Mouse (Mus musculus) heart, embryonic 12.5 days (tissue): ENCODE data around the gene Col8a2. TPM values are rescaled to one million over a fixed set of nuclear protein-coding genes. Genes with fewer than 3 reads are reported as not detected.

Source experiments
- ATAC-seq: fragments of 200-750 bp; cut with Nextera tagmentation; 2 replicates; pipeline ENCODE4 v1.8.0; 2017; ENCODE audit warnings: moderate TSS enrichment, moderate library complexity; ENCODE audit not compliant: insufficient number of reproducible peaks, low FRiP score
- H3K27ac ChIP-seq: fragments of 300-500 bp; sonication (generic); 2 replicates; pipeline ENCODE4 v1.5.1; 2016; ENCODE audit warnings: mild to moderate bottlenecking, moderate library complexity; ENCODE audit not compliant: poor library complexity, severe bottlenecking
- H3K27me3 ChIP-seq: fragments of 300-500 bp; sonication (generic); replicated peaks from 2 replicates; pipeline ENCODE4 v1.6.1; 2016; ENCODE audit warnings: mild to moderate bottlenecking, moderate library complexity
- H3K36me3 ChIP-seq: fragments of 300-500 bp; sonication (generic); 2 replicates; pipeline ENCODE4 v1.6.1; 2016; ENCODE audit warnings: mild to moderate bottlenecking, moderate library complexity
- H3K4me1 ChIP-seq: fragments of 300-500 bp; sonication (generic); replicated peaks from 2 replicates; pipeline ENCODE4 v1.6.1; 2016; ENCODE audit warnings: mild to moderate bottlenecking
- H3K4me2 ChIP-seq: fragments of 300-500 bp; sonication (generic); 2 replicates; pipeline ENCODE4 v1.6.1; 2016; ENCODE audit warnings: mild to moderate bottlenecking, moderate library complexity
- H3K4me3 ChIP-seq: fragments of 300-500 bp; sonication (generic); 2 replicates; pipeline ENCODE4 v1.5.1; 2016; ENCODE audit warnings: mild to moderate bottlenecking
- H3K9ac ChIP-seq: fragments of 300-500 bp; sonication (generic); 2 replicates; pipeline ENCODE4 v1.6.1; 2016; ENCODE audit warnings: mild to moderate bottlenecking, moderate library complexity
- H3K9me3 ChIP-seq: fragments of 300-500 bp; sonication (generic); replicated peaks from 2 replicates; pipeline ENCODE4 v1.6.1; 2016; ENCODE audit warnings: mild to moderate bottlenecking, moderate library complexity
- WGBS: fragments of 180-500 bp; shearing (Covaris S2); methylation state at CpG from one replicate; pipeline ENCODE4 v1.1.7; 2016; 5-methylcytosine and 5-hydroxymethylcytosine counted together
- polyA plus RNA-seq: library from polyadenylated mRNA; unstranded; fragments of >200 nt; fragmentation: Nextera tagmentation; extraction: Ambion mirVana; gene quantifications from 2 replicates; pipeline ENCODE4 v1.2.1, GENCODE M21; 2016

Gene Col8a2
- polyA plus RNA-seq, 1 experiment from 2014 or later, result 4.9 TPM

DNA sequence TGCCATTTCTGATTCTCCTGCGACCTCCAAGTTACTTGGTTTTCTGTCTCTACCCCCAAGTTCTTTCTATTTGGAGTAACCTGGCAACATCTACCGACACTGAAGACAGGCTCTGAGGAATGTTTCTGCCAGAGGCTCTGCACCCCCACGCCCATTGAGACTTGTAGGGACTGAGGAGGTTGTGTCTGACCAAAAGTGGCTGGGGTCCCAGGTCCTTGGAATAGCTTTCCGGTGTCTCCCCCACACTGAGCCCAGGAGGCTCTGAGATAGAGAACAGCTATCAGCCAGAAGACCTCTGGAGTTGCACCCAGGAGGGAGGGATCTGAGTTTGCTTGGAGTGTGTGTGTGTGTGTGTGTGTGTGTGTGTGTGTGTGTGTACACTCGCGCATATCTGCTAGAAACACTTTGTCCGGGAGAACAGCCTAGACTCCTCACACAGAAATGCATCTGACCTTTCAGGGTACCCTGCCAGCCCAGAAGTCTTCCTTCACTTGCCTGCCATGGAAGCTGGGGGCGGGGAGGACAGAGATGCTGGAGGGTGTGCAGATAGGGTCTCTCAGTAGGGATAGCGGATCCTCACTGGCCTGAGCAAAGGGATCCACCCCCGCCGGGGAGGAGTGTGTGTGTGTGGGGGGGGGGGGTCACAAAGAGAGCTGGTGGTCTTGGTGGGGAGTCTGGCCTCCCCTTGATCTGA, 856 bp downstream of the Col8a2 start:
- Histone ChIP-seq H3K4me1 (peaks cover 24% of the 10 kb centered on the region), H3K4me2 (peak overlapping the region; percentile 72), H3K27me3 (peaks cover 83% of the 10 kb centered on the region), H3K4me3 (peak overlapping the region; percentile 45; the same call in 1 of the 2 replicates), H3K9me3 (peaks cover 6% of the 10 kb centered on the region), H3K36me3 (no peaks in the 10 kb centered on the region), H3K27ac (no peak overlapping the region), H3K9ac (no peak overlapping the region)
- ATAC-seq, result no peak
- WGBS, result 27% methylated on average over 11 of the region's 11 CpGs

DNA sequence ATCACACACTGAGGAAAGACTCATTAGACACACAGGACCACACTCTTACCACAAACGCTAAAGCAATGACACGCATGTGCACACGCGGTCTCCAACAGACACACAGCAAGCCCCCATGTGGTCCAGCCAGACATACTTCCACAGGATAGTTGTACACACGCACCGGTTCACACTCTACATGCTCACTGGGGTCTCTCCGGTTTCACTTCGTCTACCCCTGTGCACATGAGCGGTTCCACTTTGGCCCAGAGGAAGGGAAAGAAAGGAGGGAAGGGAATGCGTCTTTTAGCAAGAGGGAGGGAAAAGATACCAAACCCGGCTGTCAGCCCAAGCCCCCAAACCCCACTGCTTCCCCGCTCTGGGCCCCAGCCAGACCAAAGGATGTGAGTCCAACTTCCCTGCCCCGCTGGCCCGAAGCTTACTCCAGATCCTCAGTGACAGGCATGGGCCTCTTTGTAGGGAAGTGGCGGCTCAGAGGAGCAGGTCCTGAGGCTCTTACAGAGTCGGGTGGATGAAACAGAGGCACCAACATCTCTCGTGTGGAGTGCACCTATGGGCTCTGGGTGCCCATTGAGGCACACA, 1.6 kb downstream of the Col8a2 start:
- Histone ChIP-seq H3K9ac (no peak overlapping the region), H3K4me3 (0 out of 2 replicates have a peak overlapping the region, but pooled peaks have one; percentile 8), H3K27me3 (peaks cover 80% of the 10 kb centered on the region), H3K9me3 (peaks cover 6% of the 10 kb centered on the region), H3K36me3 (no peaks in the 10 kb centered on the region), H3K27ac (no peak overlapping the region), H3K4me2 (peak overlapping the region; percentile 72), H3K4me1 (peaks cover 24% of the 10 kb centered on the region)
- ATAC-seq, result no peak
- WGBS, result 27% methylated on average over 17 of the region's 17 CpGs

DNA sequence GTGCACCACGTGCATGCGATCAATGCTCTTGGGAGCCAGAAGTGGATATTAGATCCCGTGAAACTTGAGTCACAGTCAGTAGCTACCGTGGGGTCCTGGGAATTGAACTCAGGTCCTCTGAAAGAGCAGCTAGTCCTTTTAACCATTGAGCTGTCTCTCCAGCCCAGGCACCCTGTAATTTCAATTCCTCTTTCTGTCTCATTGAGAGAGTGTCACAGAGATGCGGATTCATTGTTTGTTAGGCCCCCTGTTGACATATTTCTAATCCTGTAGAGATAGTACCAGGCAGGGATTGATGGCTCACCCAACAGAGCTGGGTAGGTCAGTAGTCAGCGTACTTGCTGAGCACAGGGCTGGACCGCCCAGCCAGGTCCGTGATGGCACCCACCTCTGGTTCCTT, 3.7 kb downstream of the Col8a2 start:
- H3K27me3 ChIP-seq, result peaks cover 69% of the 10 kb centered on the region
- 77% methylated on average over 8 of the region's 8 CpGs for WGBS
- H3K36me3 ChIP-seq, result no peaks in the 10 kb centered on the region
- H3K4me1 ChIP-seq, result peaks cover 24% of the 10 kb centered on the region
- no peak for ATAC-seq
- H3K9ac ChIP-seq, result no peak overlapping the region
- no peak overlapping the region for H3K4me3 ChIP-seq
- H3K27ac ChIP-seq, result no peak overlapping the region
- H3K9me3 ChIP-seq, result peaks cover 6% of the 10 kb centered on the region
- H3K4me2 ChIP-seq, result no peak overlapping the region

DNA sequence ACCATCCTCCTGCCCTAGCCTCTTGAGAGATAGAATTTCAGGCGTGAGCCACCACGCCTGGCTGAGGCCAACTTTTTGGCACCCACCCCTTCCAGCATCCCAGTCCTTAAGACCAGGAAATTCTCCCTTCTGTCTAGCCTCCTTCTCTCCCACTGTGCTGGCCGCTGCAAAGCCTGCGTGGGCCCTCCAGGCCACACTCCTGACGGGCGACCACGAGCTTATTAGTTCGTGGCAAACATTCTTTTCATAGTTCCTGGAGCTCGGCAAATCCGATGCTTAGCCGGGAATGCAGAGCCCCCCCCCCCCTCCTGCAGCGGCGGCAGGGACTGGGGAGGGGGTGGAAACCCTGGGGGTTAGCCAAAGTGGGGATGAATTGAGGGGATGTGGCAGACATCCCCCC, 4.6 kb downstream of the Col8a2 start:
- H3K4me3 ChIP-seq, result no peak overlapping the region

DNA sequence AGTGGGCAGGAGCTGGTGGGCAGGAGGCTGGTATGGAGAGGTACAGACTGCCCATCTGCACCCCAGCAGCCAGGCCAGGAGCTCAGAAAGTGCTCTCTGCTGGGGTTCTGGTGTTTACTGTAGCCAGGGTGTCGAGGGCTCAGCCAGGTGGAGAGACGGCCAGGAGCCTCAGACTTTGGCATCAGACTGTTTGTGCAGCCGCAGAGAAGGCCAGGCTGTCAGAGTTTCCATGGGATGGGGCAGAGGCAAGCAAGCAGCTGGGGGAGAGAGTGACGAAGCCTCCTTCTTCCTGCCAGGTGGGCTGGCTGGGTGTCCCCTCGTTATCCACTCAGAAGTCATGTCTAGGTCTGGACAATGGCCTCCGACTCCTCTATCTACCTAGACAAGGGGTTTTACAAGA, 8.6 kb downstream of the Col8a2 start:
- no peak for ATAC-seq
- Histone ChIP-seq H3K27ac (no peak overlapping the region), H3K9ac (no peak overlapping the region), H3K4me1 (peaks cover 19% of the 10 kb centered on the region), H3K27me3 (peaks cover 62% of the 10 kb centered on the region), H3K9me3 (no peaks in the 10 kb centered on the region), H3K36me3 (no peaks in the 10 kb centered on the region), H3K4me3 (no peak overlapping the region), H3K4me2 (no peak overlapping the region)
- WGBS, result 62% methylated on average over 6 of the region's 6 CpGs

More for the DNA sequence above, 4.6 kb downstream of the Col8a2 start:
- peaks cover 69% of the 10 kb centered on the region for H3K27me3 ChIP-seq
- no peaks in the 10 kb centered on the region for H3K36me3 ChIP-seq
- WGBS, result 24% methylated on average over 13 of the region's 13 CpGs
- H3K9me3 ChIP-seq, result no peaks in the 10 kb centered on the region
- 0 out of 2 replicates have a peak overlapping the region, but pooled peaks have one; percentile 13 for H3K9ac ChIP-seq
- no peak for ATAC-seq
- H3K4me1 ChIP-seq, result peaks cover 24% of the 10 kb centered on the region
- no peak overlapping the region for H3K4me2 ChIP-seq
- H3K27ac ChIP-seq, result no peak overlapping the region

DNA sequence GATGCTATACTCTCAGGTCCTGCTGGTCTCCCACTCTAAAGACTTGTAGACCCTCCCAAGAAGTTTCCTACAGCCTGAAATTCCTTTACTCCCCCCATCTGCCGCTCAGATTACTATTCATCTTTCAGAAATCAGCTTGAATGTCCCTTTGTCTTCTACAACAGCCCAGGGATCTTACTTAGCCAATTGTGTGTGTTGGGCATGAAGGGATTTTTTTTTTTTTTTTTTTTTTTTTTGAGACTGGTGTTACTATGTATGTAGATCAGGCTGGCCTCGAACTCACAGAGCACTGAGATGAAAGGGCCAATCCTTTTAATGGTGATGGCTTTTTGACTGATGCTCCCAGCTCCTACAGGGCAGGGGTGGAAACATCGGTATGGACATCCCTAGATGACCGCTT, 9.3 kb downstream of the Col8a2 start:
- 37% methylated on average over 4 of the region's 4 CpGs for WGBS
- Histone ChIP-seq H3K4me3 (no peak overlapping the region), H3K9ac (no peak overlapping the region), H3K27me3 (peaks cover 62% of the 10 kb centered on the region), H3K4me1 (peaks cover 24% of the 10 kb centered on the region), H3K4me2 (no peak overlapping the region; the same call in 1 of the 2 replicates), H3K9me3 (no peaks in the 10 kb centered on the region), H3K27ac (no peak overlapping the region), H3K36me3 (no peaks in the 10 kb centered on the region)
- ATAC-seq, result no peak

DNA sequence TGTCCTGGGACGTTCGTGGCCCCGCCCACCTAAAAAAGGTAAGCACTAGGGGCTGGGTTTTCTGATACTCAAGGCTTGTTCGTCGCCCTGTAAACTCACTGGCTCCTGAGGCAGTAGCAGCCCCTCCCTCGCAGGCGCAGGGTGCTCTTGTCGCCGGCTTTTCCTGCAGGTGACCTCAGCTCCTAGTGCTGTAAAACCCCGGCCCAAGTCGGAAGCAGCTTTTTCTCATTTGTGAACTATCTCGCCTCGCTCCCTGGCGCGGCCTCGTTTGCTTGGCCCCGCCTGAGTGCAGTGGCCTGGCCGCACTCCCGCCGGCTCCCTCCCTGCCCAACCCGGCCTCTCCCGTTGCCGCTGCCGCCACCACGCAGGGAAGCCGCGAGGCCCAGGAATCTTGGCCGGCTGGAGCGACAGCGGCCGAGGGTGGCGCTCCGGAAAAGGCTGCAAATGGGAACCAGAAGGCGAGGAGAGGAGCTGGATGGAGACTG, 10.1 kb downstream of the Col8a2 start:
- WGBS, result under 1% methylated on average over 34 of the region's 34 CpGs
- Histone ChIP-seq H3K9me3 (no peaks in the 10 kb centered on the region), H3K4me2 (peak overlapping the region; percentile 70), H3K4me1 (peaks cover 27% of the 10 kb centered on the region), H3K36me3 (no peaks in the 10 kb centered on the region), H3K27ac (no peak overlapping the region), H3K4me3 (peak overlapping the region; percentile 28), H3K27me3 (peaks cover 62% of the 10 kb centered on the region), H3K9ac (peak overlapping the region; percentile 63)
- ATAC-seq, result no peak

DNA sequence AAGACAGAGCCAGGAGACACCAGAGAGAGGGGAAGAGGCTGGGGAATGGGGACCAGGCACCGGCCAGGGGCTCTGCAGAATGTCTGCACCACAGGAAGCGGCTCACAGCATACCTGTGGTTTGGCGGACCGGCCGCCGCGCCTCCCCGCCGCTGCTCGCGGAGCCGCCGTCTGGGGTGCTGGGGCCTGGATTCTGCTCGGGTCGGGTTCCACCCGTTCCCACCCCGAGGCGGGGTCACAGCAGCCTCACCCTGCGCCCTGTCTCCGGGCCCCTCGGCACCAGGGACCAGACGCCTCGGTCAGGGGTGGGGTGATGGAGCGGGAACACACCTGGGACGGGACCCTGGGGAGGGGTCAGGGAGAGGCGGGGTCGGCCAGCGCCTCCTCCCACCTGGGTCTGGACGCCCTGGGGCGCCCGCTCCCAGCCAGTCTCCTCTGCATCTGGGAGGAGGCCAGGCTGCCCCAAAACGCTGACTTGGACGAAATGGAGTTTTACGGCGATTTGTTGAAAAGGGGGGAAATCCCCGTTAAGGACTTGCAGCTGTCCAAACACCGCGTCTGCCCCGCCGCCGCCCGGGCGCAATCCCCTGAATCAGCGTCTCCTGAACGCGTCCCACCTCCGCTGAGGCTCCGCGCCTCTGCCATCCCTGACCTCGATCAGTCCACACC, 14.5 kb downstream of the Col8a2 start:
- Histone ChIP-seq H3K4me1 (peaks cover 31% of the 10 kb centered on the region), H3K36me3 (no peaks in the 10 kb centered on the region), H3K4me2 (peak overlapping the region; percentile 66), H3K4me3 (peak overlapping the region; percentile 37), H3K9ac (peak overlapping the region; percentile 27; the same call in 1 of the 2 replicates), H3K27me3 (peaks cover 73% of the 10 kb centered on the region), H3K27ac (no peak overlapping the region), H3K9me3 (peaks cover 3% of the 10 kb centered on the region)
- no peak for ATAC-seq
- WGBS, result under 1% methylated on average over 46 of the region's 50 CpGs

DNA sequence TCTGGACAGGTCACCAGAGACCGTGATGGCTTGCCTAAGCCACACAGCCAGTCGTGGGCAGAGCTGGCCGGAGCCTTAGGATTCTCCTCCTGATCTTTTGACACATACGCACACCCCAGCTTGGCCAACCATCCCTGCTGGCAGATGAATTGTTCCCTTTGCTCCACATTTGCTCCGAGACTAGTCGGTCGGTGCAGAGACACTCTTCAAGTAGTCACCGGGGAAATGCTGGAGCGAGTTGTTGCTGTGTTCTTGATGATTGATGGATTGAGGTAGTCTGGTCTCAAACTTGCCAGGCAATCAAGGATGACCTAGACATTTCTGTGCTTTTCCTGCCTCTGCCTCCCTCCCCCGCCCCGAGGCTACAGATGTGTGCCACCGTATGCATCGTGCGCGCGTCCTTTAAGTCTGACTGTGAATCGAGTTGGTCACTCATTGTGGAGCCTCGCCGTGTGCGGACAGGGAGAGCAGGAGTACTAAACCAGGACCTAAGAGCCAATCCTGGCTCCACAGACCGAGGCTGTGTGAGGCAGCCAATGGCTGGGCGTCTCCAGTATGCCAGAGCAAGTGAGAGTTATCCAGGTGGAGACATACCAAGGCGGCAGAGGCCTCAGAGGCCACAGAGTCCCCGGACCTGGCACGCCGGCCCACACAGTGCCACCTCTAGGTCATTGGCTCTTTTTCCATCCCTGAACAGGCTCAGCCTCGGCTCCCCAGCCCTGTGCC, 15.2 kb downstream of the Col8a2 start:
- peaks cover 4% of the 10 kb centered on the region for H3K9me3 ChIP-seq
- H3K4me3 ChIP-seq, result peak overlapping the region; percentile 37
- H3K4me1 ChIP-seq, result peaks cover 25% of the 10 kb centered on the region
- peak overlapping the region; percentile 6; the same call in 1 of the 2 replicates for H3K9ac ChIP-seq
- no peaks in the 10 kb centered on the region for H3K36me3 ChIP-seq
- H3K4me2 ChIP-seq, result peak overlapping the region; percentile 66
- no peak for ATAC-seq
- H3K27me3 ChIP-seq, result peaks cover 70% of the 10 kb centered on the region
- H3K27ac ChIP-seq, result no peak overlapping the region
- WGBS, result 4% methylated on average over 27 of the region's 27 CpGs

DNA sequence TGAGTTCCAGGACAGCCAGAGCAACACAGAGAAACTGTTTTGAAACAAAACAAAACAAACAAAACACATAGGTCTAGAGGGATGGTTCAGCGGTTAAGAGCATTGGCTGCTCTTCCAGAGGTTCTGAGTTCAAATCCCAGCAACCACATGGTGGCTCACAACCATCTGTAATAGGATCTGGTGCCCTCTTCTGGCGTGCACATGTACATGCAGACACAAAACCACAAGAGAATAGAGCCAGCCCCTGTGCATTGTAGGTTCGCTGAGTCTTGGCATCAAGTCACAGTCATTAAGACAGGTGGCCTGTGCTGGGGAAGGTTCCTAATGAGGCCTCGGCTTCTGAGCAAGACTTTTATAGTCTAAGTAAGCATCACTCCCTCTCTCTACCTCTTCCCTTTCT, 17.3 kb downstream of the Col8a2 start:
- Histone ChIP-seq H3K4me2 (no peak overlapping the region), H3K4me1 (peaks cover 17% of the 10 kb centered on the region), H3K9me3 (peaks cover 4% of the 10 kb centered on the region), H3K9ac (no peak overlapping the region), H3K36me3 (no peaks in the 10 kb centered on the region), H3K27me3 (peaks cover 56% of the 10 kb centered on the region), H3K27ac (no peak overlapping the region), H3K4me3 (no peak overlapping the region)
- no peak for ATAC-seq
- 62% methylated on average over 4 of the region's 4 CpGs for WGBS

DNA sequence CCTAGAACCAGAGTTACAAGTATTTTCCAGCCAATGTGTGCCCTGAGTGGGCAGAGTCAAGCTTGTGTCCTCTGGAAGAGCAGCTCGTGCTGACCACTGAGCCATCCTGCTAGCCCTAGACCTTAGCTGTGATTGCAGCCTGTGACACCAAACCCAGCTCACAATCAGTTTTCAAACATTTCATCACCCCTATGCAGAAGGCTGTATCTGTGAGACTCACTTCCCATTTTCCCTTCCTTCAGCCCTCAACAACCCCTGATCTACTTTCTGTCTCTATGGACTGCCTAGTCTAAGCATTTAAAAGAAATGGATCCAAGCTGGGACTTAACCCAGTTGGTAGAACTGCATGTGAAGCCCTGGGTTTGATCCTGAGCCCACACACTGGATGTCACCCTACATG, 18.8 kb downstream of the Col8a2 start:
- H3K36me3 ChIP-seq, result no peaks in the 10 kb centered on the region
- WGBS, result 90% methylated on average over 1 of the region's 1 CpGs
- H3K27me3 ChIP-seq, result peaks cover 51% of the 10 kb centered on the region
- peaks cover 26% of the 10 kb centered on the region for H3K4me1 ChIP-seq
- H3K9ac ChIP-seq, result no peak overlapping the region
- no peak overlapping the region for H3K27ac ChIP-seq
- ATAC-seq, result no peak
- peaks cover 4% of the 10 kb centered on the region for H3K9me3 ChIP-seq
- H3K4me3 ChIP-seq, result no peak overlapping the region
- no peak overlapping the region for H3K4me2 ChIP-seq
